Mouse (Mus musculus) c-Kit-positive CD71-positive TER-119-positive erythroid progenitor cells, embryonic 14.5 days (primary cell): ENCODE results near the gene Chst11.

Experiments used
- DNase-seq: peaks from one replicate; pipeline ENCODE4 v3.0.0-alpha.2; 2013; ENCODE audit warnings: low spot score

Chst11 gene

GRCm38 (mm10) chr10:82984950-82985699, at the start of gene Chst11:
Chst11 (plus strand) TSS chr10:82985498.
- DNase-seq: no peak

GRCm38 (mm10) chr10:82935774-82936173, 49.5 kb upstream of the Chst11 start:
- DNase-seq: no peak

- DNase-seq: no peak
Observed at GRCm38 (mm10) chr10:82953415-82953814, 31.9 kb upstream of the Chst11 start.

- no peak for DNase-seq
Observed at GRCm38 (mm10) chr10:82955117-82955516, 30.2 kb upstream of the Chst11 start.

- no peak for DNase-seq
Observed at GRCm38 (mm10) chr10:82958218-82958761, 27.0 kb upstream of the Chst11 start.

GRCm38 (mm10) chr10:82959316-82959715, 26.0 kb upstream of the Chst11 start:
- no peak for DNase-seq

GRCm38 (mm10) chr10:82961302-82961701, 24.0 kb upstream of the Chst11 start:
- DNase-seq: peak; percentile 83

DNA sequence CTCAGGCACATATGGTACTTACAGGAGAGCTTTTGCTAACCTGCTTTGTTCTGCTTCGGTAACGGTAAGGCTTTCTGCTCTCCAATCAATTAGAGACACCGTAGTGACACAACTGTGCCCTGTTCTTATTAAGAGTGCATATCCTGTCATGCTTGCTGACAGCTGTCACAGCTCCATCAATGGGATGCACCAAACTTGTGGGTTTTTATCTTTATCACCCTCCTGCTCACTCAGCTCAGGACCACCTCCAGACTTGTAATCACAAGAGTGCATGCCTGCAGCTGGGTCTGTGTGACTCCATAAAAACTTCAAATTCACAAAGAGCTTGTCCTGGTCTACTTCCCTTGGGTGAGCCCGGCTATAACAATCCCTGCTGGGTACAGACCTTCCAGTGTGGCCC, 23.3 kb upstream of the Chst11 start:
- no peak for DNase-seq

- no peak for DNase-seq
Observed at GRCm38 (mm10) chr10:82962472-82963020, 22.8 kb upstream of the Chst11 start.

GRCm38 (mm10) chr10:82964491-82964890, 20.8 kb upstream of the Chst11 start:
- no peak for DNase-seq

DNA sequence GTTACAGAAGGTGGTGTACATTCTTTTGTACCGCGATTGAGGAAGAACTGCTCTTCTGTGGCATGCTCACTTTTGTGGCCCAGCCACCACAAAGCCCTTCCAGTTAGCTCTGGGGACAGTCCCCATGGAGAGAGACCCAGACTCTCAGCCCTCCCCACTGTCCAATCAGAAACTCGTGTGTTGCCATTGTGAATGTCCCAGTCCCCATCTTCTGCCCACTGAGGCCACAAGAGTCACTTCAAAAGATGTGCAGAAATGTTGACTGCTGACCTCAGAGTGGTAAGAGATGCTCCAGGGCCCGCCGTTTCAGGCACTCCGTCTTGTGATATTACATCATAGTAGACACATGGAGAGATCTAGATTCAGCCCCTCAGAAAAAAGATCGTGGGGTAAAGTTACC, 18.6 kb upstream of the Chst11 start:
- DNase-seq: no peak

- DNase-seq: no peak
Observed at GRCm38 (mm10) chr10:82969612-82970011, 15.7 kb upstream of the Chst11 start.

GRCm38 (mm10) chr10:82971549-82971948, 13.7 kb upstream of the Chst11 start:
- DNase-seq: no peak

- DNase-seq: no peak
Observed at GRCm38 (mm10) chr10:82974201-82974600, 11.1 kb upstream of the Chst11 start.

DNA sequence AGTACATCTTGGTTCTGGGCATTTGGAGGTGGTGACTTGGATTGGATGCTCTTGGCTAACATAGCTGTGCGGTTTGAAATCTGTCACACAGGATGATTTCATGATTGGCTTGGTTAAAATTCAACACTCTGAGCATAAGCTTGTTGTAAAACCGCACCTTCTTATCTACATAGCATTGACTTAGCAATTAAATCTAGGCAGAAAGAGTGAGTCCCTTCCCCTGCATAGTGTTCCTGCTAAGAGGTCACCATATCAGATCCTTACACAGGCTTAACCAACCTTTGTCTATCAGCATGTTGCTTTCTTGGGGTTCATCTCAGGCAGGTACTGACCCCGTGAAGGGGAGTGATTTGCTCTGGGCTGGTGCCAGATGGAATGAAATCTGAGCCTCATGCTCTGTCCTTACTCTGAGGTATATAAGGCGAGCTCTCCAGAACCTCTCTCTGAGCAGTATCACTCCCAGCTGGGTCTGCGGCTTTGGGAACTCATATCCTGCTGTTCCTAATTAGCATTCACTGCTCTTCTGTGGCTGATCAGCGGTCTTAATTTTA, 10.6 kb upstream of the Chst11 start:
- no peak for DNase-seq

DNA sequence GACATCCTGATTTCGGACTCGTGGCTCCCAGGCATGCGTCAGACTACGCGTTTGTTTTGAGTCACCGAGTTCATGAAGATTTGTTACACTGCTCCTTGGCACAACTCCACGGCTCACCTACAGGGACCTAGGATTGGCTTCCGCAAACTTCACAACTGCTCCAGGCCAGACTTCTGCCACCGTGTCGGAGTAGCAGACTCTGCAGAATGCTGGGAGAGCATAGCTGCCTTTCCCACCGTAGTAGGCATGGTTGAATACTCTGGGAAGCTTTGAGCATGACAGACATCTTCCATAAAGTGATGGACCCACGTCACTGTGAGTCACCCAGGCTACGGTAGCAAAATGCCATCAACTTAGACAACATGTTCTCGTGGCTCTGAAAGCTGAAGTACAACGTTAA, 9.5 kb upstream of the Chst11 start:
- DNase-seq: no peak

GRCm38 (mm10) chr10:82982286-82982685, 3.0 kb upstream of the Chst11 start:
- DNase-seq: no peak

DNA sequence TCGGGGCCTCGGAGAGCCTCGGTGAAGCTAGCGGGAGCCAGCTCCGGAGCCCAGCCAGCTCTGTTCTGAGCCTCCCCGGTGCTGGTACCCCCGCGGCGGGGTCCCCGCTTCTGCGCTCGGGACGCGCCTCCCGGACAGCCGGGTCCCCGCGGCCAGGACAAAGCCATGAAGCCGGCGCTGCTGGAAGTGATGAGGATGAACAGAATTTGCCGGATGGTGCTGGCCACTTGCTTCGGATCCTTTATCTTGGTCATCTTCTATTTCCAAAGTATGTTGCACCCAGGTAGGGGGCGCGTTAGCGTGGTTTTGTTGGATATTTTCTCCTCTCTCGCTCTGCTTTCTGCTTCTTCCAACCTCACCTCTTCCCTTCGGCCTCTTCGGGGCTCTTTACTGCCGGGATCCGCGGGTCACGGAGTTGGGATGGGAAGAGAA, 418 bp downstream of the Chst11 start:
- DNase-seq: peak; percentile 65

- DNase-seq: no peak
Observed at GRCm38 (mm10) chr10:82986251-82986992, 1.1 kb downstream of the Chst11 start.

DNA sequence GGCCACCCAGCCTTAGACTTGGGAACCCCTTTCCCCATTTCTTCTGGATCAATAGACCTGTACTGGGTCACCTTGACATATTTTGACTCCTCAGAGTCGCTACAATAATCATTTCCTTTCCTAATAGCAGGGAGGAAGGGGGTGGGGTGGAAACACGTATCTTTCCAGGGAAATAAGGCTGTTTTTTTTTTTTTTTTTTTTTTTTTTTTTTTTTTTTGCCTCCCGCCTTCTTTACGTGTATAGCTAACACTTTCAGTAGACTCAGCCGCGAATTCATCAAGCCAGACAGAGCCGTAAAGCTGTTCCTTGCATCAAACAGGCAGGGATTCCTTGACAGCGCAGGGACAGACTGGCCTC, 1.7 kb downstream of the Chst11 start:
- no peak for DNase-seq

DNA sequence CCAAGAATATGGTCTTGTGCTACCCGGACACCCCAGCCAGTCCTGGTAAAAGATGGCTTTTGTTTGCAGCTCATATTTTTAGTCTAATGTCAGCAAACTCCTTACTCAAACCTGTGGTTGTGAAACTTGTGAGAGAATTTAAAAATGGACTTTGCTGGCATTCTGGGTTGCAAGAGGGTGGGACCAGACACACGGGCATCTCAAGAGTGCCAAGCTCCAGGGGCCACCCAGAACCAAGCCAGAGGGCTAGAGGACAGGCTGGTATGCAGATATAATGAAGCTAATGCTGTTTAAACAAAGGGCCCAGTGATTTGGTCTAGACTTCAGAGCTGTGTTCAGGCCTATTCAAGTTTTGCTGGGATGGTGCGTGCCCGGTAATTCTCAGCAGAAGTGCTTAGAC, 2.1 kb downstream of the Chst11 start:
- DNase-seq: no peak

DNA sequence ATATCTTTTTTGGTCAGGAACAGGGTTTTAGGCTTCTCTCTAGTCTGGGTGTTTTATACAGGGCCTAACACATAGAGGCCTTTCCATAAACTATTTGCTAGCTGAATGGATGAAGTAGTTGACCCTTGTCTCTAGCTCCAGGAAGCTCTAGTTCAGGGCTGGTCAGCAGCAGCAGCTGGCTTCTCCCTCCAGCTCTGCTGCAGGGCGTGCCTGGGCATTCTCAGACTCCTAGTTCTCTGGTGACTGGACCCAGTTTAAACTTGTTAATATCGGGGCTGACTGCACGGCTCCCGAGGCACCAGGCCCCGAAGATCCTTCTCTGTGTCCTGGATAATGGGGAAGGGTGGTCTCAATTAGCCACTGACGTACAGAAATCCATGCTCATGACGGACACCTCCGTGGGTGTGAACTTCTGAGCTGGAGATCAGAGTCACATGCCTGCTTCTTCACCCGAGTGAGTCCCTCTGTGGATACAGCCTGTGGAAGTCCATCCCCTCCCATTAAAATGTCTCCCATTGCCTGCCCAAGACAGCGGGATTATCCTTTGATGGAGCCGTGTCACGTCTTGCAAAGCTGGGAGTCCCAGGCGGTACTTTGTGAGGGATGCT, 4.2 kb downstream of the Chst11 start:
- no peak for DNase-seq
